Mouse (Mus musculus) cerebellum, adult (tissue): ENCODE results near the gene Zbtb45.

ENCODE experiments used
- ATAC-seq: cut with Nextera tagmentation; 2 replicates; pipeline ENCODE4 v1.9.2; 2017; ENCODE audit warnings: mild to moderate bottlenecking, moderate library complexity, mixed read lengths; ENCODE audit not compliant: insufficient number of reproducible peaks, low FRiP score, low TSS enrichment

Gene Zbtb45

GRCm38 (mm10) chr7:13010005-13010908 lies at the start of gene Zbtb45:
Gene Zbtb45, minus strand, starts transcription at chr7:13010034.
- ATAC-seq = no peak

DNA sequence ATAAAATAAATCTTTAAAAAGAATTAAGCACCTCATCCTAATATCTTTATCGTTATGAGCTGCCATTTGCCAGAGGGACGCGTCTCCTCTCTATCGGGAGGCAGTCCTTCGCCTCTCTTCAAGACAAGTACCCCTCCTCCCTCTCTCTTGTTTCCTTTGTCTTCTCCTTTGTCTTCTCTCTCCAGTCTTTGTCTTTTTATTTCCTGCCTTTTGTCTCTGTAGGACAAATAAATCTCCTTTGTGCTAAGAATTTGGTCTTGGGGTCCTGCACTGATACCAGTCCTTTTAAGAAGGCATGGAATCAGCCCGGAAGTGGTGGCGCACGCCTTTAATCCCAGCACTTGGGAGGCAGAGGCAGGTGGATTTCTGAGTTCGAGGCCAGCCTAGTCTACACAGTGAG lies 49.7 kb upstream of the Zbtb45 start:
- no peak for ATAC-seq

- ATAC-seq = no peak
Observed at GRCm38 (mm10) chr7:13056913-13057700, 47.3 kb upstream of the Zbtb45 start.

DNA sequence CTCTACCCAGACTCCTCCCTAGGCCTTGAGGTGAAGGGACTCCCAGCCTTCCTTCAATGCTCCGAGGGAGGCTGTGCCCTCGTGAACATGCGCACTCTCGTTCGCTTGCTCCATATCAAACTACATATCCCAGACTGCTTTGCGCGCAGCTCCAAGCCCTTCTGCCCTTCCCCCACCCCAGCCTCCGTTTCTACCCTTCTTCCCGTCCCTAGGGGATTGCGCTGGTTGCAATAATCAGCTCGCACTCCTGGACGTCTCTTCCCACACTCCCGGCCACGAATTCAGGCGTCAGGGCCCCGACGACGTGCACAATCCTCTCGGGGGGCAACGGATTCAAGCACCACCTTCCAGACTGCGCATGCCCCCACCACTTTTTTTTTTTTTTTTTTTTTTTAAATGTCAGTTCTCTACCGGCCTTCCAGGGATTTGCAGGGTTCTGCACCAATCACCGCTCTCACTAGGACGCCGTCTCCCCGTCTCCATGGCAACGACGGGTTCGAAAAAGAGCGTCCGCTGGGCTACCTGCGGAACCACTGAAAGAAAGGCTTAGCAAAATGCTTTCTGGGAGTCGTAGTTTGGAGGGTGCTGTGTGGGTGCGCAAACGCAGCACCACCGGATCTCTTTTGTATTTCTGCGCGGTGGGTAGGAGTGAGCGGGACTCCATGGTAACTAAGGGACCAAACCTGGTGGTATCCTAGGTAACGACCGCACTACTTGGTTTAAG lies 44.6 kb upstream of the Zbtb45 start, which contains the start of gene Mzf1:
Mzf1 (minus strand) TSS at position 478 of the 724 bp plus-strand sequence.
- ATAC-seq = peak; percentile 95

DNA sequence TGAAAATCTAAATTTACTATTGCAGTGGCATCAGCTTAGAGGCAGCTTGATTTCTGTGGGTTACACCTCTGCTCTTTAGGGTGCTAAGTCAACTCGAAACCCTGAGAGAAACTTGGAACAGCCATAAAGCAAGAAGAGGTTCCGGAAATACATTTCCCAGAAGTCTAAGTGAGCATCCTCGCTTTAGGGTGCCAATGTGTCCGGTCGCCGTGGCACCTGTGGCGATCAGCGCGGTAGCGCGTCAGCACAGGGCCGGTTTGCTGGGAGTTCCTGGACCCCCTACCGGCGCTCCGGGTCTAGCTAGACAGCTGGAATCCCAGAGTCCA lies 44.1 kb upstream of the Zbtb45 start:
- ATAC-seq = no peak; the same call in 1 of the 2 replicates

DNA sequence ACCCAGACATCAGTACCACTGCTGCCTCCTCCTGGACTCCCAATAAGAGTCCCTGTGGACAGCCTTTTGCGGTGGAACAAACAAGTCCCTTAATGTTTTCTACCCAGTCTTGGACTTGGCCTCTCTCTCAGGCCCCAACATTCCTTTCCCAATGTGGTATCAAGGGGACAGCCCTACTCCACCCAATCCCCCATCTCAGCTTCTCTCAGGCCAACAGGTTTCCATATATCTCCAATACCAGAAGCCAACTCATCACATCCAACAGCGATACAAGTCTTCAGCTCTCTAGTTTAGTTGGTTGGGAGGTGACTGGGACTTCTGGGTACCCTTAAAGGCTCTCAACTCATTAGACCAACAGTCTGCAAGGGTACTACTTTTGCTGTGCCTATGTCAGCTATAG lies 43.7 kb upstream of the Zbtb45 start:
- no peak for ATAC-seq

DNA sequence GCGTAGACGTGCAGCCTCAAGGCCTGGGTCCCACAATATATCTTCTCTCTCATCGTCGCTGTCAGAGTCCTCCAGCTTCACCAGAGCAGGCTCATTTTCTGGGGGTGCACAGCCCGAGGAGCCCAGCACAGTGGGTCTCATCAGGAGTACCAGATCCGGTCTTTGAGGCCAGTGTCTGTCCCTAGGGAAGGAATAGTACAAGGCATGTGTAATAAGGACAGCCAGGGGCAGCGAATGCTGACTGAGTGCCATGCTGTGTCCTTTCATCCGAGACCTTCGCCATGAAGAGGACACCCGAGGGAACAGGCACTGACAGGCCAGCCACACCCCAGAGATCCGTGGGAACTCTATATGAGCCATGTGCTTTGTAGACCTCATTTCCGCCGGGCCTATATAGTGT lies 43.2 kb upstream of the Zbtb45 start:
- ATAC-seq = no peak

GRCm38 (mm10) chr7:13046084-13046483 lies 36.2 kb upstream of the Zbtb45 start:
- ATAC-seq = no peak

GRCm38 (mm10) chr7:13044254-13044625 lies 34.4 kb upstream of the Zbtb45 start:
- peak; percentile 16; the same call in 1 of the 2 replicates for ATAC-seq

- ATAC-seq = peak; percentile 53
Observed at GRCm38 (mm10) chr7:13043445-13044253, 33.8 kb upstream of the Zbtb45 start.

- ATAC-seq = peak; percentile 2; the same call in 1 of the 2 replicates
Observed at GRCm38 (mm10) chr7:13043120-13043444, 33.2 kb upstream of the Zbtb45 start.

- no peak for ATAC-seq
Observed at GRCm38 (mm10) chr7:13042511-13042910, 32.7 kb upstream of the Zbtb45 start.

- no peak for ATAC-seq
Observed at GRCm38 (mm10) chr7:13041256-13041655, 31.4 kb upstream of the Zbtb45 start.

- no peak for ATAC-seq
Observed at GRCm38 (mm10) chr7:13039181-13039580, 29.3 kb upstream of the Zbtb45 start.

GRCm38 (mm10) chr7:13038621-13039169 lies 28.9 kb upstream of the Zbtb45 start:
- no peak for ATAC-seq

- peak; percentile 63 for ATAC-seq
Observed at GRCm38 (mm10) chr7:13037901-13038555, 28.2 kb upstream of the Zbtb45 start, which contains the start of gene Ube2m. Gene Ube2m, minus strand, starts transcription at chr7:13038275.

GRCm38 (mm10) chr7:13037366-13037765 lies 27.5 kb upstream of the Zbtb45 start:
- no peak for ATAC-seq

DNA sequence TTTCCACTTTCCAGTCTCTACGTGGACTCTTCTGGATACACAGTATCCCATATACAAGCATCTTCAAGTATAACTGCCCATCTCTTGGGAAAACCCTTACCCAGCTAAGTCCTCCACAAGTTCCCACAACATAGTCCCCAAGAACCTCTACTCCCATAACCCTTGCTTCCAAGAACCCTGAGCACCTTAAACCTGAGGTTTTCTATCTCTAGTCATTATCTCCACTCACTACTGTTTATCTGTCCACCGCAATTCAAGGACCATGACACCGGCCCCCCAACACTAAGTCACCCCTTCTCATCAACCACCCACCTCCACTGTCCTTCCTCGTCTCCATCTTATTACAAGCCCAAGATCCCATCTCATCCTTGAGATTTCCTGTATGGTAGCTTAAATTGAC lies 27.0 kb upstream of the Zbtb45 start:
- no peak for ATAC-seq

DNA sequence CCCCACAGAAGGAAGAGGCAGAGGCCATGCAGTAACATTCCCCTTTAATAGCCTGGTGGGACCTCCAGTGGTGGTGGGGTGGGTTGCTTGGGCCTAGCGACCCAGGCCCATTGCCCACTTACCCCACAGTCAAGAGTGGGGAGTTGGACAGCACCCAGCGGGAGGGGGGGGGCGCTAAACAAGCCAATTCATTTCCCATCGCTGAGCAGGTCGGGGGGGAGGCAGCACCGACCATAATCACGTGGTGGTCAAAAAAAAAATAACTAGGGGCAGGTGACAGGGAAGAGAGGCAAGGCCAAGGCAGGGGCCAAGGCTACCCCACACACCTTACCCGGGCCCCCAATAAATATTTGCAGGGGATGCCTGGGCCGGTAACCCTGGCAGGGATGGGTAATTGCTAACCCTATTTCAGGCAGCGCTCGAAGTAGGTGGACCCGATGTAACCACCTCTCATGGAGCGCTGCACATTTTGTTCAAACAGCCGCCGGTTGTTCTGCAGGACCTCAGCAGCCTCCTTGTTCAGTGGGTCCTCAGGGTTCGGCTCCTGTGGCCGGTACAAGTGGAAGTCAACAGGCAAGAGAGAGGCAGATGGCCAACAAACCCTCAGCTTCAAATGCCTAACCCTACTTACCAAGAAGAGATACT lies 25.5 kb upstream of the Zbtb45 start:
- ATAC-seq = no peak
